Mouse (Mus musculus): Measurements from ENCODE around the gene Ssu2. TPM values are rescaled to one million over a fixed set of nuclear protein-coding genes. Genes with fewer than 3 reads are reported as not detected.

The Ssu2 gene
- total and polyA plus RNA-seq, 3 experiments, result not detected

- H3K27ac ChIP-seq (ENCODE audit: insufficient read depth, low read depth), result no peak overlapping the region
- H3K4me3 ChIP-seq (replicated peaks in 1 of 3; ENCODE audit: low read depth in 2 of 3, low read length in 2 of 3, poor library complexity in 1 of 3), result no peak overlapping the region
- H3K79me2 ChIP-seq (replicated peaks; ENCODE audit: control insufficient read depth, extremely low read depth, insufficient read depth, poor library complexity, severe bottlenecking), result no peaks in the 10 kb centered on the region
- 0 out of 4 replicates have a peak, but pooled peaks cover 0 to 5% of the 10 kb centered on the region in 2 experiments for H3K4me1 ChIP-seq (ENCODE audit: control insufficient read depth in 1 of 2, insufficient read depth in 2 of 2)
- DNase-seq (ENCODE audit: extremely low read depth), result no peak
- no peaks in the 10 kb centered on the region for H3K36me3 ChIP-seq (replicated peaks in 1 of 2; ENCODE audit: control insufficient read depth in 1 of 2, insufficient read depth in 1 of 2, low read length in 1 of 2)
- H3K27me3 ChIP-seq (replicated peaks), result peaks cover 90% of the 10 kb centered on the region
- TF ChIP-seq MEF2A (IDR thresholded peaks at IDR 0.05; ENCODE audit: borderline replicate concordance, low read depth, low read length) (no peak), ZC3H11A (IDR thresholded peaks at IDR 0.05; ENCODE audit: low read depth, low read length) (no peak), CHD1 (IDR thresholded peaks at IDR 0.05; ENCODE audit: low read depth, low read length) (no peak), NRF1 (IDR thresholded peaks at IDR 0.05; ENCODE audit: low read depth, low read length) (no peak), RCOR1 (conservative IDR thresholded peaks at IDR 0.05; ENCODE audit: low read depth, low read length) (no peak), USF1 (IDR thresholded peaks at IDR 0.05; ENCODE audit: low read depth, low read length) (no peak), EP300 (IDR thresholded peaks at IDR 0.05; ENCODE audit: low read length) (no peak), PAX5 (IDR thresholded peaks at IDR 0.05; ENCODE audit: low read length) (no peak), CHD2 (IDR thresholded peaks at IDR 0.05; ENCODE audit: low read length) (no peak), HCFC1 (IDR thresholded peaks at IDR 0.05; ENCODE audit: low read depth, low read length) (no peak), USF2 (conservative IDR thresholded peaks at IDR 0.05; ENCODE audit: low read depth, low read length) (no peak), ELF1 (IDR thresholded peaks at IDR 0.05; ENCODE audit: low read depth, low read length) (no peak), ZNF384 (IDR thresholded peaks at IDR 0.05; ENCODE audit: low read depth, low read length) (no peak), IRF4 (IDR thresholded peaks at IDR 0.05; ENCODE audit: low read depth, low read length) (no peak), POLR2A (IDR thresholded peaks at IDR 0.05; ENCODE audit: low read depth, low read length) (no peak), POLR2AphosphoS2 (IDR thresholded peaks at IDR 0.05; ENCODE audit: low read depth, low read length) (no peak), ZKSCAN1 (IDR thresholded peaks at IDR 0.05; ENCODE audit: borderline replicate concordance, low read depth, low read length) (no peak)
- no peak overlapping the region for H3K4me2 ChIP-seq (ENCODE audit: insufficient read depth, low read depth, poor library complexity, severe bottlenecking)
- dilution Hi-C loops (cut with MboI; ENCODE audit: extremely low pct_ligation_motif_present, extremely low pct_unique_long_range_greater_than_20kb, low sequenced_read_pairs) (no loop called here), in situ Hi-C loops (cut with MboI; ENCODE audit: low pct_ligation_motif_present, low pct_unique_long_range_greater_than_20kb, low sequenced_read_pairs) (no loop called here)
- no peaks in the 10 kb centered on the region for H3K9me3 ChIP-seq (replicated peaks; ENCODE audit: low read length)
- no peak overlapping the region for H3K9ac ChIP-seq (ENCODE audit: insufficient read depth, low read depth)
These were observed 562 bp upstream of the Ssu2 start for GRCm38 (mm10) chr6:112388385-112388784.

- H3K27me3 ChIP-seq (replicated peaks), result peaks cover 93% of the 10 kb centered on the region
- H3K27ac ChIP-seq (ENCODE audit: insufficient read depth, low read depth), result no peak overlapping the region
- no peak overlapping the region for H3K4me2 ChIP-seq (ENCODE audit: insufficient read depth, low read depth, poor library complexity, severe bottlenecking)
- dilution Hi-C loops (cut with MboI; ENCODE audit: extremely low pct_ligation_motif_present, extremely low pct_unique_long_range_greater_than_20kb, low sequenced_read_pairs), result no loop called here
- in situ Hi-C loops (cut with MboI; ENCODE audit: low pct_ligation_motif_present, low pct_unique_long_range_greater_than_20kb, low sequenced_read_pairs), result no loop called here
- H3K36me3 ChIP-seq (replicated peaks in 1 of 2; ENCODE audit: control insufficient read depth in 1 of 2, insufficient read depth in 1 of 2, low read length in 1 of 2), result no peaks in the 10 kb centered on the region
- no peaks in the 10 kb centered on the region for H3K9me3 ChIP-seq (replicated peaks; ENCODE audit: low read length)
- no peak overlapping the region for H3K9ac ChIP-seq (ENCODE audit: insufficient read depth, low read depth)
- no peak for DNase-seq (ENCODE audit: extremely low read depth)
- 0 out of 4 replicates have a peak, but pooled peaks cover 0 to 5% of the 10 kb centered on the region in 2 experiments for H3K4me1 ChIP-seq (ENCODE audit: control insufficient read depth in 1 of 2, insufficient read depth in 2 of 2)
- TF ChIP-seq MXI1 (IDR thresholded peaks at IDR 0.05; ENCODE audit: low read depth, low read length) (no peak), JUND (conservative IDR thresholded peaks at IDR 0.05; ENCODE audit: low read depth, low read length) (no peak), CTCF (conservative IDR thresholded peaks at IDR 0.05 in 1 of 2, IDR thresholded peaks at IDR 0.05 in 1 of 2; ENCODE audit: low read depth in 2 of 2, low read length in 2 of 2) (no peak), ZC3H11A (IDR thresholded peaks at IDR 0.05; ENCODE audit: low read depth, low read length) (no peak), MYC (IDR thresholded peaks at IDR 0.05; ENCODE audit: low read depth, low read length) (no peak), SIN3A (IDR thresholded peaks at IDR 0.05; ENCODE audit: low read length) (no peak), POLR2A (IDR thresholded peaks at IDR 0.05; ENCODE audit: low read depth, low read length) (no peak), GABPA (IDR thresholded peaks at IDR 0.05; ENCODE audit: insufficient replicate concordance, low read depth, low read length) (no peak), IRF4 (IDR thresholded peaks at IDR 0.05; ENCODE audit: low read depth, low read length) (no peak), MAX (IDR thresholded peaks at IDR 0.05; ENCODE audit: low read length) (no peak), NRF1 (IDR thresholded peaks at IDR 0.05; ENCODE audit: low read depth, low read length) (no peak), CHD1 (IDR thresholded peaks at IDR 0.05; ENCODE audit: low read depth, low read length) (no peak), EP300 (IDR thresholded peaks at IDR 0.05; ENCODE audit: low read length) (no peak), UBTF (IDR thresholded peaks at IDR 0.05; ENCODE audit: low read depth, low read length) (no peak), RAD21 (IDR thresholded peaks at IDR 0.05; ENCODE audit: low read depth, low read length) (no peak), MEF2A (IDR thresholded peaks at IDR 0.05; ENCODE audit: borderline replicate concordance, low read depth, low read length) (no peak), MAFK (IDR thresholded peaks at IDR 0.05; ENCODE audit: insufficient replicate concordance, low read length) (no peak), ZMIZ1 (IDR thresholded peaks at IDR 0.05; ENCODE audit: low read depth, low read length) (no peak), TBP (conservative IDR thresholded peaks at IDR 0.05; ENCODE audit: low read depth, low read length) (no peak)
- H3K79me2 ChIP-seq (replicated peaks; ENCODE audit: control insufficient read depth, extremely low read depth, insufficient read depth, poor library complexity, severe bottlenecking), result no peaks in the 10 kb centered on the region
- no peak overlapping the region for H3K4me3 ChIP-seq (replicated peaks in 1 of 3; ENCODE audit: low read depth in 2 of 3, low read length in 2 of 3, poor library complexity in 1 of 3)
These were observed 1.6 kb downstream of the Ssu2 start for GRCm38 (mm10) chr6:112386260-112386659.
